Mouse (Mus musculus) lung, adult 2 months (tissue): Measurements from ENCODE around the gene Me3.

ENCODE experiments used
- CTCF ChIP-seq: fragments of 200-500 bp; IDR thresholded peaks from 2 replicates; pipeline ENCODE4 v1.5.1; 2011; ENCODE audit warnings: mild to moderate bottlenecking, low read length, control low read depth; ENCODE audit not compliant: insufficient read depth
- POLR2A ChIP-seq: fragments of 200-500 bp; IDR thresholded peaks from 2 replicates; pipeline ENCODE4 v1.6.1; 2011; ENCODE audit warnings: low read depth, mild to moderate bottlenecking, control low read depth, low read length, borderline replicate concordance; ENCODE audit errors: extremely low read depth

DNA sequence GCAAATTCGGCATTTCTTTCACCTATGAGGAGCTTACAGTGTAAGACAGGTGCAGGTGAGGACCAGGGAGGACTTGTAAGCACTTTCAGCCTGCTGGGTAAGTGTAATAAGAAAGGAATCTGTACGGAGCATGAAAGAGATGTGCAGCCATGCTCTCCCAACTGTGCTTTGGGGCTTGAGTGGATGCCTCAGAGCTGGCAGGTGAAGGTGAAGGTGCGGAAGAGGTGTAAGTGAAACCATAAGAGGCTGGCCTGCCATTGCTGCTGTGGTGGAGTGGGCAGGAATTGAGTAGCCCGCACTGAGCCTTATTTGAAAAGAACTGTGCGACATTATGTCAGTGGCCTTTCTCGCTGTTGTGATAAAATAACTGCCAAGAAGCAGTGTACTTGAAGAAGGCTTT, 8.3 kb downstream of the Me3 start:
- no peak for TF ChIP-seq CTCF
- TF ChIP-seq POLR2A, result no peak
